Mouse (Mus musculus): Measurements from ENCODE around the gene Hmgcl.
A peak's percentile ranks its signal among the peaks of the same experiment; 100 is the strongest.
"Not testable (repeated sequence)": the region's sequence is repeated elsewhere in the genome, so short reads cannot be mapped to it uniquely, and the experiment has no call there.

Hmgcl gene

GRCm38 (mm10) chr4:135962946-135963345 lies 16.7 kb downstream of the Hmgcl start:
- no peak for DNase-seq

- peak; percentile 95 for DNase-seq
These were observed 17.4 kb downstream of the Hmgcl start, which contains the start of gene Gale for GRCm38 (mm10) chr4:135963457-135964193. TSS of gene Gale (plus strand) at chr4:135963727.

GRCm38 (mm10) chr4:135964426-135964825 lies 18.2 kb downstream of the Hmgcl start:
- peak; percentile 53 for DNase-seq

- no peak for DNase-seq
These were observed 18.9 kb downstream of the Hmgcl start for GRCm38 (mm10) chr4:135965113-135965512.

GRCm38 (mm10) chr4:135966283-135966682 lies 20.0 kb downstream of the Hmgcl start:
- no peak for DNase-seq

GRCm38 (mm10) chr4:135967086-135967760 lies 21.0 kb downstream of the Hmgcl start:
- DNase-seq = no peak

- no peak for DNase-seq
These were observed 22.1 kb downstream of the Hmgcl start for GRCm38 (mm10) chr4:135968271-135968869.

- no peak for DNase-seq
These were observed 23.0 kb downstream of the Hmgcl start for GRCm38 (mm10) chr4:135969070-135969750.

- no peak for DNase-seq
These were observed 24.3 kb downstream of the Hmgcl start for GRCm38 (mm10) chr4:135970585-135970984.

- peak; percentile 66 for DNase-seq
These were observed 25.7 kb downstream of the Hmgcl start for GRCm38 (mm10) chr4:135971805-135972555.

GRCm38 (mm10) chr4:135972556-135972906 lies 26.3 kb downstream of the Hmgcl start, which contains the start of gene Lypla2:
TSS of gene Lypla2 (minus strand) at chr4:135972626.
- DNase-seq = peak; percentile 82

- DNase-seq = no peak
These were observed 26.9 kb downstream of the Hmgcl start for GRCm38 (mm10) chr4:135972911-135973811.

- no peak for DNase-seq
These were observed 29.9 kb downstream of the Hmgcl start for GRCm38 (mm10) chr4:135976146-135976545.

- not testable (repeated sequence) for DNase-seq
These were observed 34.0 kb downstream of the Hmgcl start for GRCm38 (mm10) chr4:135980223-135980622.

GRCm38 (mm10) chr4:135981524-135982063 lies 35.3 kb downstream of the Hmgcl start:
- no peak for DNase-seq

GRCm38 (mm10) chr4:135984556-135984955 lies 38.3 kb downstream of the Hmgcl start:
- no peak for DNase-seq

- no peak for DNase-seq
These were observed 38.9 kb downstream of the Hmgcl start for GRCm38 (mm10) chr4:135985193-135985592.

- no peak for DNase-seq
These were observed 39.5 kb downstream of the Hmgcl start for GRCm38 (mm10) chr4:135985769-135986168.

- DNase-seq = peak; percentile 26
These were observed 40.2 kb downstream of the Hmgcl start for GRCm38 (mm10) chr4:135986301-135986942.

- DNase-seq = peak; percentile 95
These were observed 40.9 kb downstream of the Hmgcl start, which contains the start of gene Pithd1 for GRCm38 (mm10) chr4:135986943-135987710. TSS of gene Pithd1 (minus strand) at chr4:135987264.

Measured in thymus, postnatal 4 days (tissue).